Mouse (Mus musculus) lung, postnatal 0 days (tissue): ENCODE results near the gene Gm45623.

Experiments used
- CTCF ChIP-seq: IDR thresholded peaks from 2 replicates; pipeline ENCODE4 v1.5.1; 2016; ENCODE audit warnings: antibody characterized with exemption, mild to moderate bottlenecking
- EP300 ChIP-seq: IDR thresholded peaks from 2 replicates; pipeline ENCODE4 v1.6.1; 2016; ENCODE audit warnings: antibody characterized with exemption, mild to moderate bottlenecking, control low read depth

- TF ChIP-seq CTCF, result no peak
- no peak for TF ChIP-seq EP300
Measured at GRCm38 (mm10) chr13:56780746-56781469, 27.3 kb upstream of the Gm45623 start.
